Mouse (Mus musculus): ENCODE data around the gene Gkn1.
A peak's percentile ranks its signal among the peaks of the same experiment; 100 is the strongest.

GRCm38 (mm10) chr6:87334361-87335090, 16.2 kb downstream of the Gkn1 start:
- TF ChIP-seq CTCF (IDR thresholded peaks at IDR 0.05; ENCODE audit: borderline replicate concordance, insufficient read depth, low read length) (no peak), POLR2A (IDR thresholded peaks at IDR 0.05; ENCODE audit: low read depth, low read length) (peak; percentile 49; the same call in 1 of the 2 replicates)
